ENCODE assay signal across 9 mouse cellular contexts in genomic region chr8:70376275-70376741, GRCm38 (mm10). TPM values are rescaled to one million over a fixed set of nuclear protein-coding genes. Genes with fewer than 3 reads are reported as not detected.
DNase-seq lines count a peak whose midpoint lies in the region; ATAC-seq and TF ChIP-seq lines count a peak whose summit lies in the region.
"Had no signal": no experiment of that assay in that cellular context is flagged by ENCODE, and none has a peak within 500 bp of the region (broad histone marks: within the 10 kb centered on the region; RNA-seq: fewer than 3 reads in every experiment).

No protein-coding gene starts in this region.

- no peaks in the 10 kb centered on the region for H3K9me3 ChIP-seq in ES-Bruce4 (replicated peaks; ENCODE audit: control insufficient read depth, insufficient read depth, low read length, poor library complexity, severe bottlenecking)
- H3K9me3 ChIP-seq in hindbrain, embryonic 12.5 days (replicated peaks): no peaks in the 10 kb centered on the region

- no peaks in the 10 kb centered on the region for H3K36me3 ChIP-seq in ES-Bruce4 (ENCODE audit: control insufficient read depth, insufficient read depth, low read length, poor library complexity, severe bottlenecking)
- no peaks in the 10 kb centered on the region for H3K36me3 ChIP-seq in hindbrain, embryonic 12.5 days

- intact Hi-C loops in gastrocnemius, adult 2 months (cut with DNase I): no loop called here

- no peak overlapping the region for H3K9ac ChIP-seq in ES-Bruce4 (ENCODE audit: low read depth, poor library complexity, severe bottlenecking)
- H3K9ac ChIP-seq in hindbrain, embryonic 12.5 days: 0 out of 2 replicates have a peak overlapping the region, but pooled peaks have one; percentile 23

- no peak for ATAC-seq in hindbrain, embryonic 12.5 days (ENCODE audit: low FRiP score)

- TF ChIP-seq CTCF in gastrocnemius, adult 2 months (IDR thresholded peaks at IDR 0.05): no peak
- TF ChIP-seq CTCF in ES-Bruce4 (IDR thresholded peaks at IDR 0.05; ENCODE audit: low read depth, low read length): no peak

- H3K27ac ChIP-seq in gastrocnemius, adult 2 months: no peak overlapping the region
- H3K27ac ChIP-seq in ES-Bruce4 (ENCODE audit: insufficient read depth, low read length): no peak overlapping the region
- no peak overlapping the region for H3K27ac ChIP-seq in hindbrain, embryonic 12.5 days

- WGBS in hindbrain, embryonic 12.5 days: 7% methylated on average over 37 of the region's 37 CpGs

- no peak overlapping the region; the same call in 1 of the 2 replicates for H3K4me2 ChIP-seq in hindbrain, embryonic 12.5 days (replicated peaks)

- TF ChIP-seq POLR2A in ES-Bruce4 (IDR thresholded peaks at IDR 0.05; ENCODE audit: insufficient read depth, low read length): no peak

- no peak for TF ChIP-seq EP300 in ES-Bruce4 (IDR thresholded peaks at IDR 0.05; ENCODE audit: insufficient read depth, low read depth, low read length)

- 0 out of 2 replicates have a peak, but pooled peaks cover 4% of the 10 kb centered on the region for H3K27me3 ChIP-seq in ES-Bruce4 (ENCODE audit: control insufficient read depth, insufficient read depth, low read length, poor library complexity, severe bottlenecking)
- peaks cover 92% of the 10 kb centered on the region for H3K27me3 ChIP-seq in hindbrain, embryonic 12.5 days

- no peak for DNase-seq in gastrocnemius, adult 2 months
- no peak for DNase-seq in gastrocnemius, adult 8-10 months (ENCODE audit: low spot score in 2 of 2)
- peak; percentile 39 for DNase-seq in lung, postnatal 10 days
- DNase-seq in layer of hippocampus, adult 11-12 months (ENCODE audit: low spot score): no peak
- no peak for DNase-seq in ovary, postnatal 14 days (ENCODE audit: low spot score)
- no peak for DNase-seq in adrenal gland, adult 2 months

- H3K4me3 ChIP-seq in gastrocnemius, adult 2 months: peak overlapping the region; percentile 30
- peak overlapping the region; percentile 17 for H3K4me3 ChIP-seq in ES-Bruce4 (ENCODE audit: low read depth, low read length)
- H3K4me3 ChIP-seq in hindbrain, embryonic 12.5 days: no peak overlapping the region

- H3K4me1 ChIP-seq in ES-Bruce4 (ENCODE audit: control insufficient read depth, insufficient read depth, low read length): no peaks in the 10 kb centered on the region
- H3K4me1 ChIP-seq in hindbrain, embryonic 12.5 days: peaks cover 30% of the 10 kb centered on the region

RNA-seq across cellular contexts. Expression of gene Comp, which starts 3.0 kb away (rescaled TPM):
- 10 to 100 TPM in 1 of 2 experiments, 1 to 10 TPM in 1; 5.5 to 31.2 TPM for total RNA-seq in gastrocnemius, adult 2 months (2021)
- total RNA-seq in gastrocnemius, adult 8-10 months (2022): 10 to 100 TPM in 2 of 4 experiments, 1 to 10 TPM in 2; 2.7 to 16.7 (median 8.4) TPM
- 1.4 and 2.0 TPM in 2 replicates for polyA plus RNA-seq in ES-Bruce4 (2011; ENCODE audit: insufficient read depth, insufficient read length, low read depth, missing spikeins)
- polyA plus RNA-seq in hindbrain, embryonic 12.5 days (2016; fragmentation: Nextera tagmentation; extraction: Ambion mirVana): 1.2 and 3.0 TPM in 2 replicates
- total RNA-seq in adrenal gland, adult 2 months (2021): under 1 TPM; 0.14 to 0.35 TPM
- polyA plus RNA-seq in adrenal gland, adult 2 months (2012; rRNA removed): 0.38 and 0.44 TPM in 2 replicates

RNA-seq across cellular contexts. Expression of gene Upf1, which starts 23.2 kb away (rescaled TPM):
- 10 to 100 TPM; 28.1 to 35.1 TPM for total RNA-seq in gastrocnemius, adult 2 months (2021)
- 10 to 100 TPM; 29.7 to 32.7 (median 30.8) TPM for total RNA-seq in gastrocnemius, adult 8-10 months (2022)
- 46.3 and 50.1 TPM in 2 replicates for polyA plus RNA-seq in ES-Bruce4 (2011; ENCODE audit: insufficient read depth, insufficient read length, low read depth, missing spikeins)
- polyA plus RNA-seq in hindbrain, embryonic 12.5 days (2016; fragmentation: Nextera tagmentation; extraction: Ambion mirVana): 34.2 and 34.3 TPM in 2 replicates
- total RNA-seq in adrenal gland, adult 2 months (2021): 10 to 100 TPM; 60.0 to 60.5 TPM
- polyA plus RNA-seq in adrenal gland, adult 2 months (2012; rRNA removed): 45.1 and 53.3 TPM in 2 replicates

RNA-seq across cellular contexts. Expression of gene Gdf1, which starts 46.7 kb away (rescaled TPM):
- 1 to 10 TPM in 1 of 2 experiments, not detected in 1; 1.0 TPM for total RNA-seq in gastrocnemius, adult 2 months (2021)
- 1 to 10 TPM in 1 of 4 experiments, under 1 TPM in 1, not detected in 2; 0.75 to 2.7 TPM for total RNA-seq in gastrocnemius, adult 8-10 months (2022)
- 1.0 TPM in 1 of 2 replicates, not detected in the other for polyA plus RNA-seq in ES-Bruce4 (2011; ENCODE audit: insufficient read depth, insufficient read length, low read depth, missing spikeins)
- polyA plus RNA-seq in hindbrain, embryonic 12.5 days (2016; fragmentation: Nextera tagmentation; extraction: Ambion mirVana): 2.2 and 4.4 TPM in 2 replicates
- under 1 TPM in 1 of 2 experiments, not detected in 1; 0.41 TPM for total RNA-seq in adrenal gland, adult 2 months (2021)
- polyA plus RNA-seq in adrenal gland, adult 2 months (2012; rRNA removed): 7.9 and 9.8 TPM in 2 replicates
- total RNA-seq: megakaryocyte-erythroid progenitor cell, adult 5-6 weeks had no signal
